Mouse (Mus musculus): Measurements from ENCODE around the gene Tmem121b.

- TF ChIP-seq POLR2A (IDR thresholded peaks at IDR 0.05; ENCODE audit: low read depth, low read length) = no peak
- no peak for TF ChIP-seq CTCF (conservative IDR thresholded peaks at IDR 0.05; ENCODE audit: insufficient read depth, insufficient read length, low read depth, low read length)
Measured at GRCm38 (mm10) chr6:120491064-120491463, 2.5 kb downstream of the Tmem121b start.
